Mouse (Mus musculus) heart, embryonic 16.5 days (tissue): ENCODE measurements around the gene Lingo1. TPM values are rescaled to one million over a fixed set of nuclear protein-coding genes. Genes with fewer than 3 reads are reported as not detected.

Experiments
- ATAC-seq: fragments of 200-750 bp; cut with Nextera tagmentation; replicated peaks from 2 replicates; pipeline ENCODE4 v1.8.0; 2017; ENCODE audit warnings: moderate number of reproducible peaks; ENCODE audit not compliant: insufficient read depth, low FRiP score; ENCODE audit errors: extremely low read depth
- H3K27ac ChIP-seq: fragments of 300-500 bp; sonication (generic); 2 replicates; pipeline ENCODE4 v1.5.1; 2014; ENCODE audit warnings: mild to moderate bottlenecking, low read length, control low read depth, moderate library complexity
- H3K27me3 ChIP-seq: fragments of 300-500 bp; sonication (generic); 2 replicates; pipeline ENCODE4 v1.6.1; 2014; ENCODE audit warnings: low read length, mixed read lengths; ENCODE audit not compliant: control insufficient read depth, insufficient read depth
- H3K36me3 ChIP-seq: fragments of 300-500 bp; sonication (generic); 2 replicates; pipeline ENCODE4 v1.6.1; 2014; ENCODE audit not compliant: control insufficient read depth, insufficient read depth
- H3K4me1 ChIP-seq: fragments of 300-500 bp; sonication (generic); 2 replicates; pipeline ENCODE4 v1.6.1; 2014; ENCODE audit warnings: low read length, mixed read lengths; ENCODE audit not compliant: control insufficient read depth, insufficient read depth
- H3K4me2 ChIP-seq: fragments of 300-500 bp; sonication (generic); 2 replicates; pipeline ENCODE4 v1.6.1; 2014; ENCODE audit warnings: low read depth, mild to moderate bottlenecking, control low read depth, low read length
- H3K4me3 ChIP-seq: fragments of 300-500 bp; sonication (generic); 2 replicates; pipeline ENCODE4 v1.5.1; 2014; ENCODE audit warnings: mild to moderate bottlenecking, control low read depth, low read length
- H3K9ac ChIP-seq: fragments of 300-500 bp; sonication (generic); 2 replicates; pipeline ENCODE4 v1.6.1; 2014; ENCODE audit warnings: low read length, control low read depth
- H3K9me3 ChIP-seq: fragments of 300-500 bp; sonication (generic); replicated peaks from 2 replicates; pipeline ENCODE4 v1.6.1; 2016; ENCODE audit warnings: low read length; ENCODE audit not compliant: control insufficient read depth
- WGBS: fragments of 180-500 bp; shearing (Covaris S2); extraction: QIAGEN DNeasy Blood & Tissue Kit; methylation state at CpG from one replicate; pipeline ENCODE4 v1.1.7; 2014; 5-methylcytosine and 5-hydroxymethylcytosine counted together
- polyA plus RNA-seq: library from polyadenylated mRNA; unstranded; fragments of >200 nt; fragmentation: Nextera tagmentation; extraction: Ambion mirVana; gene quantifications from 2 replicates; pipeline ENCODE4 v1.2.1, GENCODE M21; 2015

Gene Lingo1
- polyA plus RNA-seq, 1 experiment from 2014 or later, result 1.8 TPM

DNA sequence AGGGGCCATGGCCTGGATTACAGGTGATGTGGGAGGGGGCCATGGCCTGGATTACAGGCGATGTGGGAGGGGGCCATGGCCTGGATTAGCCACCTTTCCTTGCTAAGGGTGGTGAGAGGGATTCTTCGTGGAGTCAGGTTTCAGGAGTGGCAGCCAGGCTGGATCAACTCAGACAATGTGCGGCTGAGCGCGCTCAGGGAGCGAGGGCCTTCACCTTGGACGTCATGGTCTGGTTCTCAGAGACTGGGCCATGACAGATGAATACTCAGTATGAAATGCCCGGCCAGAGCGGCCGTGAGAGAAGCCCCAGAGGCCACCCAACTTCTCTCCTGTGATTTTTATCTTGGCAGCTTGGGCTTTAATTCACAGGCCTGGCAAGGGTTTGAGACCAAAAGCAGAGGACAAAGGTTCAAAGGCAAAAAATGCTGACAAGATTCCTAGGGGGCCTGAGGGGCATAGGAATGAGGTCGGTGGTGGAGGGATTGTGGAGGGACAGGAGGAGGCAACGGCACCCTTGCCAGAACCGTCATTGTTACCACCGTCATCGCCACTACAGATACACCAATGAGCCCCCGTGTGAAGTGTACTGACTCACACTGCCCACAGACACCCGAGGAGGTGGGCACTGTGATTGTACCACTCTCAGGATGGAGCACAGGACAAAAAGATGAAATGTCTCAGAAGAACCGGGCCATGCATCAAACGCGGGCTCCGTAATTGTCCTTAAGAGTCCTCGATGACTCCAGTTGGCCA, 117.2 kb downstream of the Lingo1 start:
- Histone ChIP-seq H3K9ac (no peak overlapping the region), H3K9me3 (no peaks in the 10 kb centered on the region), H3K36me3 (no peaks in the 10 kb centered on the region), H3K4me3 (no peak overlapping the region), H3K27ac (no peak overlapping the region), H3K4me2 (no peak overlapping the region), H3K4me1 (no peaks in the 10 kb centered on the region), H3K27me3 (no peaks in the 10 kb centered on the region)
- 82% methylated on average over 22 of the region's 22 CpGs for WGBS
- ATAC-seq, result no peak

DNA sequence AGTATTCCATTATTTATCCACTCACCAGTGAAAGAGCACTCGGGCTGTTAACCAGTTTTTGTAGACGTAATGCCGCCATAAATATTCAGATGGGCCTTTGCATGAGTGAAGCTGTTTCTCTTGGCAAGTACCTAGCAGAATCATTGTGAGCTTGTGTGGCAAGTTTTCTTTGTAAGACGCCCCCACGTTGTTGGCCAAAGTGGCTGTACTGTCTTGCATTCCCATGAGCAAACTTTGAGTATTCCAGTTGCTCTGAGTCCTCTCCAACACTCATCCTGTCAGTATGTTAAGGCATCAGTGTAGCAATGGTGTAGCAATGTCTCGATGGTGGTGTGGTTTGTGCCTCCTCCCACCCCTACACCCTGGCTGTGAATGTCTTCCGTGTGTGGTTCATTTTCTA, 120.6 kb downstream of the Lingo1 start:
- H3K4me1 ChIP-seq, result no peaks in the 10 kb centered on the region
- ATAC-seq, result no peak
- whole genome bisulfite sequencing, result 87% methylated on average over 7 of the region's 7 CpGs

GRCm38 (mm10) chr9:56669605-56670221, 126.6 kb downstream of the Lingo1 start:
- Histone ChIP-seq H3K27me3 (no peaks in the 10 kb centered on the region), H3K36me3 (no peaks in the 10 kb centered on the region), H3K4me2 (no peak overlapping the region), H3K9me3 (peaks cover 4% of the 10 kb centered on the region; the same call in 1 of the 2 replicates), H3K4me3 (no peak overlapping the region), H3K4me1 (no peaks in the 10 kb centered on the region), H3K9ac (no peak overlapping the region), H3K27ac (no peak overlapping the region)
- no peak; the same call in 1 of the 2 replicates for ATAC-seq
- 22% methylated on average over 11 of the region's 11 CpGs for WGBS

More for the DNA sequence above, 120.6 kb downstream of the Lingo1 start:
- no peaks in the 10 kb centered on the region for H3K27me3 ChIP-seq
- peaks cover 4% of the 10 kb centered on the region; the same call in 1 of the 2 replicates for H3K9me3 ChIP-seq
- H3K9ac ChIP-seq, result no peak overlapping the region
- no peak overlapping the region for H3K27ac ChIP-seq
- no peak overlapping the region for H3K4me3 ChIP-seq
- no peak overlapping the region for H3K4me2 ChIP-seq
- no peaks in the 10 kb centered on the region for H3K36me3 ChIP-seq

DNA sequence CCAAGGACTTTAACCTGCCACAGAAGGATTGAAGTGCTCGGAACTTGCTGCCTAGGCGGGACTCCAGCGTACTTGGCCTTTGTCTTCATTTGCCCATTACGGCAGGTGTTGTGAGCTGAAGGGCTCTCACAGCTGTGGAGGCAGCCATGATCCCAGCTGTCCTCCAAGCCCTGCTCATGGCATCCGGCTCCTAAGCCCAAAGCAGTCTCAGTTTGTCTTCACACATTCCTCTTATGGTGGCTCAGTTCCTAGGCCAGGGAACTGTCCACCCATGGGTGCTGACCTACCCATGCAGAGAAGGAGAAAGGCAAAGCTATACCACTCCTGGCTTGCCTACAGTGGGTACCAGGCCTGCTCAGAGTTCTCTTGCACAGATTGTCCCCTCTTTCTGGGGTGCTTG, 132.1 kb downstream of the Lingo1 start:
- Histone ChIP-seq H3K4me3 (no peak overlapping the region), H3K4me1 (no peaks in the 10 kb centered on the region), H3K27me3 (no peaks in the 10 kb centered on the region), H3K4me2 (no peak overlapping the region), H3K9ac (no peak overlapping the region), H3K9me3 (no peaks in the 10 kb centered on the region), H3K27ac (no peak overlapping the region), H3K36me3 (no peaks in the 10 kb centered on the region)
- ATAC-seq, result no peak
- WGBS, result 69% methylated on average over 5 of the region's 5 CpGs

GRCm38 (mm10) chr9:56662946-56663345, 133.3 kb downstream of the Lingo1 start:
- Histone ChIP-seq H3K4me1 (no peaks in the 10 kb centered on the region), H3K4me3 (no peak overlapping the region), H3K27ac (no peak overlapping the region), H3K9ac (no peak overlapping the region), H3K9me3 (no peaks in the 10 kb centered on the region), H3K36me3 (no peaks in the 10 kb centered on the region), H3K4me2 (no peak overlapping the region), H3K27me3 (no peaks in the 10 kb centered on the region; the same call in 1 of the 2 replicates)
- no peak for ATAC-seq
- 81% methylated on average over 7 of the region's 7 CpGs for WGBS

- 59% methylated on average over 3 of the region's 3 CpGs for WGBS
- no peak overlapping the region for H3K4me3 ChIP-seq
- no peaks in the 10 kb centered on the region for H3K36me3 ChIP-seq
- H3K27ac ChIP-seq, result no peak overlapping the region
- H3K4me2 ChIP-seq, result no peak overlapping the region
- no peaks in the 10 kb centered on the region for H3K4me1 ChIP-seq
- H3K9ac ChIP-seq, result no peak overlapping the region
- no peaks in the 10 kb centered on the region for H3K9me3 ChIP-seq
- no peak for ATAC-seq
- peaks cover 4% of the 10 kb centered on the region for H3K27me3 ChIP-seq
These were observed 133.9 kb downstream of the Lingo1 start for GRCm38 (mm10) chr9:56662405-56662804.

GRCm38 (mm10) chr9:56661217-56661840, 134.9 kb downstream of the Lingo1 start:
- WGBS, result 55% methylated on average over 3 of the region's 3 CpGs
- no peaks in the 10 kb centered on the region for H3K4me1 ChIP-seq
- no peaks in the 10 kb centered on the region for H3K9me3 ChIP-seq
- no peak overlapping the region for H3K9ac ChIP-seq
- peaks cover 5% of the 10 kb centered on the region for H3K27me3 ChIP-seq
- no peak overlapping the region for H3K27ac ChIP-seq
- no peak for ATAC-seq
- H3K36me3 ChIP-seq, result no peaks in the 10 kb centered on the region
- no peak overlapping the region for H3K4me2 ChIP-seq
- no peak overlapping the region for H3K4me3 ChIP-seq

DNA sequence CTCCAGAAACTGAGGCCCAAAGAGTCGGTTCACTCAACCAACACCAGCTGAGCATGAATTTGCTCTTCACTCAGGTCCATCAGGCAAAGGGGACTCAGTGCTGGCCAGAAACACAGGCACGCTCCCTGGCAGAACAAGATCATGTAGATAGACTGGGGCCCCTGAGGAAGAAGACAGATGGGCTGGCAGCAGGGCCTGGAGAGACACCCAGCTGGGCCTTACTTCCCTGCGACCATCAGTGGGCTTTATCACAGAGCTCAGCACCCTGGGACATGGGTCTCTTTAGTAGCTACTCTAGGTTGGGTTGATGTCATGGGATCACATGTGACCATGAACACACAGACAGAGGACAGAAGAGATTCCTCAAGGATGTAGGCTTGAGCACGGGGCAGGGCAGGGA, 137.7 kb downstream of the Lingo1 start:
- Histone ChIP-seq H3K9me3 (no peaks in the 10 kb centered on the region), H3K4me3 (no peak overlapping the region), H3K4me1 (no peaks in the 10 kb centered on the region), H3K4me2 (no peak overlapping the region), H3K9ac (no peak overlapping the region), H3K27ac (no peak overlapping the region), H3K27me3 (peaks cover 5% of the 10 kb centered on the region), H3K36me3 (no peaks in the 10 kb centered on the region)
- 74% methylated on average over 4 of the region's 4 CpGs for WGBS
- ATAC-seq, result no peak

- Histone ChIP-seq H3K4me1 (no peaks in the 10 kb centered on the region), H3K4me2 (no peak overlapping the region), H3K36me3 (no peaks in the 10 kb centered on the region), H3K27ac (no peak overlapping the region), H3K27me3 (peaks cover 5% of the 10 kb centered on the region), H3K9ac (no peak overlapping the region), H3K9me3 (no peaks in the 10 kb centered on the region), H3K4me3 (no peak overlapping the region)
- ATAC-seq, result no peak
- WGBS, result 61% methylated on average over 6 of the region's 6 CpGs
These were observed 138.3 kb downstream of the Lingo1 start for GRCm38 (mm10) chr9:56657996-56658398.
